Mouse (Mus musculus) heart, postnatal 0 days (tissue): ENCODE measurements at regions not wholly inside any gene's neighbourhood (a gene's known extent, or its start where the extent isn't known, plus 50 kb on each side); places are given as distances from the start of the nearest gene placed in this dataset.

Experiments used
- CTCF ChIP-seq: IDR thresholded peaks from 2 replicates; pipeline ENCODE4 v1.5.1; 2016; ENCODE audit warnings: antibody characterized with exemption, control low read depth, low read depth
- EP300 ChIP-seq: IDR thresholded peaks from 2 replicates; pipeline ENCODE4 v1.6.1; 2016; ENCODE audit warnings: antibody characterized with exemption, low read depth

GRCm38 (mm10) chr16:75487915-75488314 lies 97.9 kb downstream of the Lipi start:
- no peak for TF ChIP-seq CTCF
- no peak for TF ChIP-seq EP300
